Mouse (Mus musculus) adrenal gland, adult (tissue): ENCODE data around the gene Uqcr11.
A peak's percentile ranks its signal among the peaks of the same experiment; 100 is the strongest.

Experiments used
- DNase-seq, 2 experiments: peaks; one replicate each; pipeline ENCODE4 v3.0.0; 2022 to 2023; ENCODE audit warnings: low spot score in 1 of 2; ENCODE audit not compliant: inconsistent age in 2 of 2

The Uqcr11 gene

GRCm38 (mm10) chr10:80382641-80383365 lies 23.8 kb downstream of the Uqcr11 start:
- DNase-seq, result peak; percentile 71 to 84

GRCm38 (mm10) chr10:80377716-80378115 lies 28.9 kb downstream of the Uqcr11 start:
- DNase-seq, result peak; percentile 33 to 71

- DNase-seq, result peak; percentile 88 to 96
Observed at GRCm38 (mm10) chr10:80376160-80376559, 30.5 kb downstream of the Uqcr11 start.

- DNase-seq, result peak; percentile 78 to 93
Observed at GRCm38 (mm10) chr10:80374063-80374462, 32.6 kb downstream of the Uqcr11 start.

GRCm38 (mm10) chr10:80372706-80373105 lies 33.9 kb downstream of the Uqcr11 start:
- DNase-seq, result no peak

GRCm38 (mm10) chr10:80371983-80372382 lies 34.6 kb downstream of the Uqcr11 start:
- DNase-seq, result no peak

GRCm38 (mm10) chr10:80371411-80371966 lies 35.1 kb downstream of the Uqcr11 start:
- DNase-seq, result peak; percentile 30 to 69

- DNase-seq, result peak; percentile 29 to 43
Observed at GRCm38 (mm10) chr10:80369995-80370747, 36.5 kb downstream of the Uqcr11 start.

GRCm38 (mm10) chr10:80368392-80368791 lies 38.2 kb downstream of the Uqcr11 start:
- DNase-seq, result peak in 1 of 2 experiments; percentile 33

GRCm38 (mm10) chr10:80367954-80368353 lies 38.7 kb downstream of the Uqcr11 start:
- DNase-seq, result no peak

- no peak for DNase-seq
Observed at GRCm38 (mm10) chr10:80365736-80366135, 40.9 kb downstream of the Uqcr11 start.

GRCm38 (mm10) chr10:80363734-80364133 lies 42.9 kb downstream of the Uqcr11 start:
- DNase-seq, result no peak

GRCm38 (mm10) chr10:80357994-80358639 lies 48.5 kb downstream of the Uqcr11 start:
- DNase-seq, result peak in 1 of 2 experiments; percentile 58

- DNase-seq, result no peak
Observed at GRCm38 (mm10) chr10:80357336-80357735, 49.3 kb downstream of the Uqcr11 start.

GRCm38 (mm10) chr10:80356737-80357136 lies 49.9 kb downstream of the Uqcr11 start:
- no peak for DNase-seq

- DNase-seq, result no peak
Observed at GRCm38 (mm10) chr10:80356001-80356682, 50.5 kb downstream of the Uqcr11 start, which contains the start of gene Plk5. TSS of gene Plk5 (plus strand) at chr10:80356459.

GRCm38 (mm10) chr10:80355431-80355830 lies 51.2 kb downstream of the Uqcr11 start:
- no peak for DNase-seq
